Mouse (Mus musculus): ENCODE data around the gene Eif5. TPM values are rescaled to one million over a fixed set of nuclear protein-coding genes. Genes with fewer than 3 reads are reported as not detected.
"Not testable (repeated sequence)": the region's sequence is repeated elsewhere in the genome, so short reads cannot be mapped to it uniquely, and the experiment has no call there.

The Eif5 gene
- polyA plus RNA-seq (2016; fragmentation: Nextera tagmentation; extraction: Ambion mirVana): 734 and 738 TPM in 2 replicates

- WGBS: under 1% methylated on average over 42 of the region's 47 CpGs
Measured at GRCm38 (mm10) chr12:111537796-111538291, at the start of gene Eif5. TSS of gene Eif5 (plus strand) at chr12:111538016.

GRCm38 (mm10) chr12:111489261-111489865 lies 48.5 kb upstream of the Eif5 start:
- no peaks in the 10 kb centered on the region for H3K36me3 ChIP-seq (replicated peaks)
- peaks cover 50% of the 10 kb centered on the region for H3K27me3 ChIP-seq
- no peaks in the 10 kb centered on the region for H3K9me3 ChIP-seq
- no peak overlapping the region for H3K4me2 ChIP-seq
- ATAC-seq (ENCODE audit: low FRiP score): no peak
- WGBS: 79% methylated on average over 11 of the region's 11 CpGs
- no peak overlapping the region for H3K27ac ChIP-seq
- H3K9ac ChIP-seq: no peak overlapping the region
- H3K4me1 ChIP-seq: peaks cover 20% of the 10 kb centered on the region
- H3K4me3 ChIP-seq (replicated peaks): no peak overlapping the region

More at GRCm38 (mm10) chr12:111537796-111538291, at the start of gene Eif5:
- Histone ChIP-seq H3K9me3 (no peaks in the 10 kb centered on the region), H3K9ac (peak within 1 kb of the TSS; percentile 96), H3K27me3 (no peaks in the 10 kb centered on the region), H3K27ac (peak within 1 kb of the TSS; percentile 97), H3K36me3 (replicated peaks) (peaks cover 37% of the 10 kb centered on the region), H3K4me2 (peak within 1 kb of the TSS; percentile 88), H3K4me1 (peaks cover 28% of the 10 kb centered on the region), H3K4me3 (replicated peaks) (peak within 1 kb of the TSS; percentile 96)
- ATAC-seq (ENCODE audit: low FRiP score): peak; percentile 99

DNA sequence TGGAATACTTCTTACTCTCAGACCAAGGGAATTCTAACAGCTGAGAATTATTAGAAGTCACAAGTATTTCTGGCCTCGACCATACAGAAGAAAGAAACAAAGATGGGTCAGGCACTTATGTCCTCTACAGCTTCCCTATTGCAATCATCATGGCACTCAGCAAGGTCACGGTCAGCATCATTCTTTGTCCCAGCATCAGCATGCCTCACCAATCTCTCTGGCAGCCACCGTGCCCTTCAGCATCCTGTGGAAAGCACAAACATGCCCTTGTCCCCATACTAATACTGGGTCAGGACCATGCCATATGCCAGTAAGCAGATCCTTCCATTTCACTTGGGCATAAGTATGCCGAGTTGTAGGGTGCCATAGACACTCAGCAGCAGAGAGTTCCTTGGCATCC lies 42.9 kb upstream of the Eif5 start:
- Histone ChIP-seq H3K27ac (no peak overlapping the region), H3K36me3 (replicated peaks) (no peaks in the 10 kb centered on the region), H3K4me1 (0 out of 2 replicates have a peak, but pooled peaks cover 6% of the 10 kb centered on the region), H3K9me3 (0 out of 2 replicates have a peak, but pooled peaks cover 3% of the 10 kb centered on the region), H3K27me3 (no peaks in the 10 kb centered on the region), H3K9ac (no peak overlapping the region), H3K4me2 (no peak overlapping the region), H3K4me3 (replicated peaks) (no peak overlapping the region)
- no peak for ATAC-seq (ENCODE audit: low FRiP score)
- WGBS: 82% methylated on average over 4 of the region's 4 CpGs

GRCm38 (mm10) chr12:111497076-111497475 lies 40.7 kb upstream of the Eif5 start:
- Histone ChIP-seq H3K4me1 (peaks cover 19% of the 10 kb centered on the region), H3K36me3 (replicated peaks) (no peaks in the 10 kb centered on the region), H3K9ac (no peak overlapping the region), H3K4me2 (no peak overlapping the region), H3K27me3 (no peaks in the 10 kb centered on the region), H3K9me3 (0 out of 2 replicates have a peak, but pooled peaks cover 3% of the 10 kb centered on the region), H3K4me3 (replicated peaks) (no peak overlapping the region), H3K27ac (no peak overlapping the region)
- WGBS: 56% methylated on average over 2 of the region's 2 CpGs
- ATAC-seq (ENCODE audit: low FRiP score): no peak

GRCm38 (mm10) chr12:111499617-111500016 lies 38.2 kb upstream of the Eif5 start:
- Histone ChIP-seq H3K4me2 (no peak overlapping the region), H3K4me1 (peaks cover 25% of the 10 kb centered on the region), H3K27ac (no peak overlapping the region), H3K36me3 (replicated peaks) (no peaks in the 10 kb centered on the region), H3K9me3 (0 out of 2 replicates have a peak, but pooled peaks cover 3% of the 10 kb centered on the region), H3K9ac (no peak overlapping the region), H3K27me3 (peaks cover 8% of the 10 kb centered on the region; the same call in 1 of the 2 replicates), H3K4me3 (replicated peaks) (no peak overlapping the region)
- 56% methylated on average over 5 of the region's 5 CpGs for WGBS
- ATAC-seq (ENCODE audit: low FRiP score): no peak

DNA sequence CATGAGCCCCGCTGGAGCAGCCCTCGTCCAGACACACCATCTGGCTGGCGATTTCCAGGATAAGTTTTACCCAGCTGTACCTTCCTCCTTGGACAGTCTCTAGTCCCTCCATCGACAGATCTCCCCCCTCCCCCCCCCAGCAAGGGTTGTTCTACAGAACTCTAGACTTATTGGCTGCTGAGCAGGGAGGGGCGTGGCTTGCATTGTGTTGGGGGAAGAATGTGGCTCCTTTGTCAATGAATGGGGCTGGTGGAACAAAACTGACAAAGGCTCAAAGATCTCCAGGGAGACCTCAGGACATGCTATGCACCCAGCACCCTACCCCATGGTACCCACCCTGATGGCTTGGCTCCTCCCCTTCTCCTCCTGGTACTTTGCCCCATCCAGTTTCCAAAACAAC lies 37.1 kb upstream of the Eif5 start:
- H3K36me3 ChIP-seq (replicated peaks): no peaks in the 10 kb centered on the region
- H3K27me3 ChIP-seq: peaks cover 8% of the 10 kb centered on the region; the same call in 1 of the 2 replicates
- peak overlapping the region; percentile 35 for H3K4me2 ChIP-seq
- peak overlapping the region; percentile 38; the same call in 1 of the 2 replicates for H3K27ac ChIP-seq
- no peak overlapping the region for H3K9ac ChIP-seq
- H3K4me3 ChIP-seq (replicated peaks): peak overlapping the region; percentile 9; the same call in 1 of the 2 replicates
- ATAC-seq (ENCODE audit: low FRiP score): peak; percentile 85
- 0 out of 2 replicates have a peak, but pooled peaks cover 3% of the 10 kb centered on the region for H3K9me3 ChIP-seq
- 13% methylated on average over 5 of the region's 5 CpGs for WGBS
- H3K4me1 ChIP-seq: peaks cover 27% of the 10 kb centered on the region

- 89% methylated on average over 12 of the region's 12 CpGs for WGBS
- peaks cover 27% of the 10 kb centered on the region for H3K4me1 ChIP-seq
- H3K4me2 ChIP-seq: no peak overlapping the region
- peaks cover 8% of the 10 kb centered on the region; the same call in 1 of the 2 replicates for H3K27me3 ChIP-seq
- no peak for ATAC-seq (ENCODE audit: low FRiP score)
- H3K4me3 ChIP-seq (replicated peaks): no peak overlapping the region
- H3K36me3 ChIP-seq (replicated peaks): no peaks in the 10 kb centered on the region
- no peaks in the 10 kb centered on the region for H3K9me3 ChIP-seq
- H3K27ac ChIP-seq: no peak overlapping the region
- H3K9ac ChIP-seq: no peak overlapping the region
Measured at GRCm38 (mm10) chr12:111503063-111503567, 34.7 kb upstream of the Eif5 start.

- H3K27ac ChIP-seq: no peak overlapping the region
- WGBS: 85% methylated on average over 5 of the region's 5 CpGs
- peaks cover 8% of the 10 kb centered on the region; the same call in 1 of the 2 replicates for H3K27me3 ChIP-seq
- H3K9me3 ChIP-seq: no peaks in the 10 kb centered on the region
- no peak overlapping the region for H3K4me2 ChIP-seq
- H3K9ac ChIP-seq: no peak overlapping the region
- ATAC-seq (ENCODE audit: low FRiP score): no peak
- H3K4me3 ChIP-seq (replicated peaks): no peak overlapping the region
- H3K36me3 ChIP-seq (replicated peaks): no peaks in the 10 kb centered on the region
- H3K4me1 ChIP-seq: peaks cover 27% of the 10 kb centered on the region
Measured at GRCm38 (mm10) chr12:111503571-111503970, 34.2 kb upstream of the Eif5 start.

- H3K36me3 ChIP-seq (replicated peaks): no peaks in the 10 kb centered on the region
- H3K9ac ChIP-seq: no peak overlapping the region
- WGBS: 6% methylated on average over 12 of the region's 12 CpGs
- peaks cover 21% of the 10 kb centered on the region for H3K4me1 ChIP-seq
- peak overlapping the region; percentile 23; the same call in 1 of the 2 replicates for H3K4me3 ChIP-seq (replicated peaks)
- H3K27ac ChIP-seq: no peak overlapping the region
- ATAC-seq (ENCODE audit: low FRiP score): peak; percentile 64; the same call in 1 of the 2 replicates
- H3K4me2 ChIP-seq: peak overlapping the region; percentile 38
- H3K9me3 ChIP-seq: no peaks in the 10 kb centered on the region
- H3K27me3 ChIP-seq: peaks cover 8% of the 10 kb centered on the region; the same call in 1 of the 2 replicates
Measured at GRCm38 (mm10) chr12:111504904-111505303, 32.9 kb upstream of the Eif5 start.

GRCm38 (mm10) chr12:111507001-111507400 lies 30.8 kb upstream of the Eif5 start:
- Histone ChIP-seq H3K27me3 (peaks cover 8% of the 10 kb centered on the region; the same call in 1 of the 2 replicates), H3K36me3 (replicated peaks) (no peaks in the 10 kb centered on the region), H3K9ac (no peak overlapping the region), H3K27ac (no peak overlapping the region), H3K9me3 (no peaks in the 10 kb centered on the region), H3K4me3 (replicated peaks) (no peak overlapping the region), H3K4me2 (no peak overlapping the region), H3K4me1 (peaks cover 8% of the 10 kb centered on the region; the same call in 1 of the 2 replicates)
- 62% methylated on average over 5 of the region's 5 CpGs for WGBS
- ATAC-seq (ENCODE audit: low FRiP score): no peak

GRCm38 (mm10) chr12:111507962-111508361 lies 29.9 kb upstream of the Eif5 start:
- peaks cover 8% of the 10 kb centered on the region; the same call in 1 of the 2 replicates for H3K27me3 ChIP-seq
- WGBS: 91% methylated on average over 10 of the region's 10 CpGs
- no peak overlapping the region for H3K27ac ChIP-seq
- no peak overlapping the region for H3K4me2 ChIP-seq
- peaks cover 8% of the 10 kb centered on the region; the same call in 1 of the 2 replicates for H3K4me1 ChIP-seq
- no peak overlapping the region for H3K9ac ChIP-seq
- H3K9me3 ChIP-seq: no peaks in the 10 kb centered on the region
- ATAC-seq (ENCODE audit: low FRiP score): no peak
- no peaks in the 10 kb centered on the region for H3K36me3 ChIP-seq (replicated peaks)
- H3K4me3 ChIP-seq (replicated peaks): no peak overlapping the region

GRCm38 (mm10) chr12:111508438-111508837 lies 29.4 kb upstream of the Eif5 start:
- not testable (repeated sequence) for H3K9ac ChIP-seq; H3K27ac ChIP-seq; ATAC-seq (ENCODE audit: low FRiP score); H3K4me3 ChIP-seq (replicated peaks); H3K4me2 ChIP-seq; H3K27me3 ChIP-seq; H3K36me3 ChIP-seq (replicated peaks); H3K9me3 ChIP-seq; H3K4me1 ChIP-seq
- 78% methylated on average over 3 of the region's 3 CpGs for WGBS

Measured in forebrain, embryonic 12.5 days (tissue).